In the genomic region with DNA sequence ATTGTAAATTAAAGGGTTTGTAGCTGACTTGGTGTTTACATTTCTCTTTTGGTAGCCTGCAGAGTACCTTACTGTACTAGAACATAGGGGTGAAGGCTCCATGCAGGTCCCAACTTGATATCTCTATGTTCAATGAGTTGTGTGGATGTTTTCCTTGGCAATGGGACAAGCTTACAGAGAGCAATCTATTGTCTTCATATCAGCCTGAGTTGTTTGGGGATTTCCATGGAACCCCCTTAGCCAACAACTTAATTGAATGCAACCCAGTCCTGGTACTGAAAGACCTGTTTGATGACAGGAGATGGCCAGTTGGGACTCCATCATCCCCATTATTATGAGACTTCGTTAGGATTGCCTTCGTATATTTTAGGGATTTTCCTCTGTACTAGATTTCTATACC, we compare ENCODE assay signal across 21 mouse cellular contexts. TPM values are rescaled to one million over a fixed set of nuclear protein-coding genes. Genes with fewer than 3 reads are reported as not detected.
"Had no signal": no experiment of that assay in that cellular context is flagged by ENCODE, and none has a peak within 500 bp of the region (broad histone marks: within the 10 kb centered on the region; RNA-seq: fewer than 3 reads in every experiment).

No protein-coding gene starts in this region.

- ATAC-seq: midbrain, embryonic 16.5 days had no signal

- H3K27me3 ChIP-seq: limb, embryonic 12.5 days; midbrain, embryonic 12.5 days; stomach, embryonic 15.5 days had no signal

- H3K4me3 ChIP-seq: layer of hippocampus, adult 2 months; limb, embryonic 12.5 days; midbrain, embryonic 12.5 days; neural tube, embryonic 13.5 days; stomach, embryonic 15.5 days had no signal

- H3K4me1 ChIP-seq: limb, embryonic 12.5 days; midbrain, embryonic 12.5 days; neural tube, embryonic 13.5 days; stomach, embryonic 15.5 days had no signal

- DNase-seq: kidney, postnatal 10 days; kidney, postnatal 4 days; lung, embryonic 14.5 days; lung, postnatal 10 days; retina, postnatal 1 day; right cerebral cortex, postnatal 4 days; thymus, adult 2 months; thymus, postnatal 25 days had no signal

- H3K36me3 ChIP-seq: limb, embryonic 12.5 days; midbrain, embryonic 12.5 days; neural tube, embryonic 13.5 days; stomach, embryonic 15.5 days had no signal

- H3K27ac ChIP-seq: layer of hippocampus, adult 2 months; limb, embryonic 12.5 days; midbrain, embryonic 12.5 days; neural tube, embryonic 13.5 days; stomach, embryonic 15.5 days had no signal

- H3K4me2 ChIP-seq: limb, embryonic 12.5 days; lung, embryonic 14.5 days; midbrain, embryonic 12.5 days; neural tube, embryonic 13.5 days; stomach, embryonic 15.5 days had no signal

- H3K9me3 ChIP-seq: limb, embryonic 12.5 days; midbrain, embryonic 12.5 days; neural tube, embryonic 13.5 days; stomach, embryonic 15.5 days had no signal

- H3K9ac ChIP-seq: limb, embryonic 12.5 days; lung, embryonic 14.5 days; midbrain, embryonic 12.5 days; neural tube, embryonic 13.5 days; stomach, embryonic 15.5 days had no signal

RNA-seq across cellular contexts. Expression of gene Syt8, which starts 16.6 kb away (rescaled TPM):
- total RNA-seq: layer of hippocampus, adult 2 months; layer of hippocampus, postnatal 10 days; left cerebral cortex, postnatal 36 days; liver, adult 2 months; megakaryocyte-erythroid progenitor cell, adult 5-6 weeks had no signal
- polyA plus RNA-seq: kidney, embryonic 14.5 days; liver, adult 2 months; lung, embryonic 14.5 days; midbrain, embryonic 16.5 days; neural tube, embryonic 13.5 days had no signal

RNA-seq across cellular contexts. Expression of gene Tnni2, which starts 23.6 kb away (rescaled TPM):
- total RNA-seq: layer of hippocampus, adult 2 months; layer of hippocampus, postnatal 10 days had no signal
- polyA plus RNA-seq: liver, adult 2 months; testis, adult 2 months had no signal

RNA-seq across cellular contexts. Expression of gene Gm49369, which starts 35.6 kb away (rescaled TPM):
- total RNA-seq: megakaryocyte-erythroid progenitor cell, adult 5-6 weeks had no signal
- polyA plus RNA-seq: kidney, embryonic 14.5 days; lung, embryonic 14.5 days; midbrain, embryonic 12.5 days; spleen, adult 2 months; testis, adult 2 months had no signal
